Mouse (Mus musculus): ENCODE data around the gene Gdf9.

GRCm38 (mm10) chr11:53393856-53394255 is 37.0 kb upstream of the Gdf9 start:
- TF ChIP-seq POLR2A (IDR thresholded peaks at IDR 0.05; ENCODE audit: borderline replicate concordance, extremely low read depth, low read depth, low read length) (no peak), CTCF (IDR thresholded peaks at IDR 0.05; ENCODE audit: insufficient read depth, low read length) (no peak)

All from lung, adult 2 months (tissue).